Comparison of ENCODE assay signal across 13 mouse cellular contexts in the genomic region with DNA sequence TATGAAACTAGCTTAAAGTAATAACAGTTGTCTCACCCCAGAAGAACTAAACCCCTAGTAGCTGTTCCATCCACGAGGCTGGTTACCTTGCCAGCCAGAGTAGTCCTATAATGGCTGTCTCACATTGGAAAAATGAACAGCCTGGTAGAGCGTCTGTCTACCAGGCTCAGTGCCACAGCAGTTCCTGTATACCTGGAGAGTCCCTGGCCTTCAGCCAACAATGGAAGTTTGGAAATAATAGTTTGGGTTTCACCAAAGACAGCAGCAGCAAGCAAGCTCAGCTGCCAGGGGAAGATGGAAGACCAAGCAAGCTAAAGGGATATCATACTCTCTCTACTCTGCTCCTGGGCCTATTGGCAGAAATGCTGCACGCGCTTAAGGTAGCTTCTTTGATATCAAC. TPM values are rescaled to one million over a fixed set of nuclear protein-coding genes. Genes with fewer than 3 reads are reported as not detected.
A peak's percentile ranks its signal among the peaks of the same experiment; 100 is the strongest.
DNase-seq lines count a peak whose midpoint lies in the region; ATAC-seq lines count a peak whose summit lies in the region.
"Had no signal": no experiment of that assay in that cellular context is flagged by ENCODE, and none has a peak within 500 bp of the region (broad histone marks: within the 10 kb centered on the region; RNA-seq: fewer than 3 reads in every experiment).

No protein-coding gene starts in this region.

- H3K4me3 ChIP-seq in hindbrain, embryonic 10.5 days: no peak overlapping the region
- H3K4me3 ChIP-seq in hindbrain, embryonic 16.5 days (ENCODE audit: low read length): no peak overlapping the region

- no peaks in the 10 kb centered on the region for H3K27me3 ChIP-seq in hindbrain, embryonic 10.5 days (ENCODE audit: insufficient read depth, poor library complexity, severe bottlenecking)
- H3K27me3 ChIP-seq in hindbrain, embryonic 16.5 days (replicated peaks; ENCODE audit: control insufficient read depth, insufficient read depth, low read length): no peaks in the 10 kb centered on the region
- H3K27me3 ChIP-seq: kidney, embryonic 15.5 days had no signal

- no peak overlapping the region; the same call in 1 of the 2 replicates for H3K4me2 ChIP-seq in hindbrain, embryonic 16.5 days (ENCODE audit: low read length)

- H3K9ac ChIP-seq in hindbrain, embryonic 16.5 days (ENCODE audit: low read depth, low read length): no peak overlapping the region

- H3K9me3 ChIP-seq in hindbrain, embryonic 10.5 days: no peaks in the 10 kb centered on the region
- no peaks in the 10 kb centered on the region for H3K9me3 ChIP-seq in hindbrain, embryonic 16.5 days (ENCODE audit: control insufficient read depth, low read length)
- H3K9me3 ChIP-seq: embryonic facial prominence, embryonic 10.5 days; kidney, embryonic 15.5 days had no signal

- peaks cover 21% of the 10 kb centered on the region for H3K36me3 ChIP-seq in hindbrain, embryonic 10.5 days
- H3K36me3 ChIP-seq in hindbrain, embryonic 16.5 days (ENCODE audit: control insufficient read depth, insufficient read depth, low read length): no peaks in the 10 kb centered on the region

- H3K27ac ChIP-seq in hindbrain, embryonic 10.5 days: 0 out of 2 replicates have a peak overlapping the region, but pooled peaks have one; percentile 3
- no peak overlapping the region for H3K27ac ChIP-seq in hindbrain, embryonic 16.5 days (ENCODE audit: low read depth, low read length)

- ATAC-seq in hindbrain, embryonic 16.5 days: no peak

- 93% methylated on average over 4 of the region's 4 CpGs for WGBS in hindbrain, embryonic 10.5 days
- WGBS in hindbrain, embryonic 16.5 days: 85% methylated on average over 4 of the region's 4 CpGs

- no peak for DNase-seq in hindbrain, embryonic 10.5 days (ENCODE audit: low spot score)
- DNase-seq in NIH3T3 (ENCODE audit: low read depth): peak; percentile 44
- peak; percentile 63 to 75 for DNase-seq in cerebellum, postnatal 10 days
- DNase-seq in induced T-regulatory cell, adult 2 months (ENCODE audit: low read depth): peak; percentile 30
- no peak for DNase-seq in c-Kit-positive CD71-positive TER-119-positive erythroid progenitor cells, embryonic 14.5 days (ENCODE audit: low spot score)
- DNase-seq in testis, postnatal 14 days (ENCODE audit: low spot score): no peak
- DNase-seq in thymus, postnatal 0 days (ENCODE audit: low spot score): no peak
- DNase-seq: heart, postnatal 4 days; layer of hippocampus, postnatal 36 days; right cerebral cortex, postnatal 4 days had no signal

- peaks cover 29% of the 10 kb centered on the region for H3K4me1 ChIP-seq in hindbrain, embryonic 10.5 days (replicated peaks)
- H3K4me1 ChIP-seq in hindbrain, embryonic 16.5 days (ENCODE audit: control insufficient read depth, insufficient read depth, low read depth, low read length): peaks cover 23% of the 10 kb centered on the region

RNA-seq across cellular contexts. Expression of a gene that starts 1.3 kb away (rescaled TPM):
- polyA plus RNA-seq in hindbrain, embryonic 10.5 days (2016; fragmentation: Nextera tagmentation; extraction: Ambion mirVana): 63.5 and 64.9 TPM in 2 replicates
- 79.2 and 84.1 TPM in 2 replicates for polyA plus RNA-seq in hindbrain, embryonic 16.5 days (2015; fragmentation: Nextera tagmentation; extraction: Ambion mirVana)
- 54.7 and 58.3 TPM in 2 replicates for polyA plus RNA-seq in thymus, postnatal 0 days (2015; fragmentation: Nextera tagmentation; extraction: Ambion mirVana)

Comparison
In these comparisons a context has a peak if more than half of its experiments do, and no peak if none do; other contexts are left out.
1. DNase-seq: peak in NIH3T3 (single experiment), cerebellum, postnatal 10 days (2 of 2) and induced T-regulatory cell, adult 2 months (single experiment); none in hindbrain, embryonic 10.5 days (single experiment), c-Kit-positive CD71-positive TER-119-positive erythroid progenitor cells, embryonic 14.5 days (single experiment), testis, postnatal 14 days (single experiment) and thymus, postnatal 0 days (single experiment).